Mouse (Mus musculus) retina, embryonic 14.5 days (tissue): Measurements from ENCODE around the gene Ralgps1.

ENCODE experiments used
- DNase-seq: peaks from one replicate; pipeline ENCODE4 v3.0.0-alpha.2; 2015; ENCODE audit warnings: low spot score

The Ralgps1 gene

GRCm38 (mm10) chr2:33279758-33280157 lies 91.5 kb downstream of the Ralgps1 start:
- no peak for DNase-seq

- no peak for DNase-seq
These were observed 96.4 kb downstream of the Ralgps1 start for GRCm38 (mm10) chr2:33274719-33275490.

- DNase-seq: no peak
These were observed 98.4 kb downstream of the Ralgps1 start for GRCm38 (mm10) chr2:33272665-33273439.

GRCm38 (mm10) chr2:33271511-33271910 lies 99.8 kb downstream of the Ralgps1 start:
- DNase-seq: no peak

GRCm38 (mm10) chr2:33270569-33270968 lies 100.7 kb downstream of the Ralgps1 start:
- DNase-seq: no peak

GRCm38 (mm10) chr2:33269132-33269493 lies 102.2 kb downstream of the Ralgps1 start:
- no peak for DNase-seq

- DNase-seq: no peak
These were observed 102.7 kb downstream of the Ralgps1 start for GRCm38 (mm10) chr2:33268384-33269131.

- no peak for DNase-seq
These were observed 104.2 kb downstream of the Ralgps1 start for GRCm38 (mm10) chr2:33267075-33267474.

GRCm38 (mm10) chr2:33265793-33266192 lies 105.5 kb downstream of the Ralgps1 start:
- no peak for DNase-seq

- no peak for DNase-seq
These were observed 109.8 kb downstream of the Ralgps1 start for GRCm38 (mm10) chr2:33261475-33261874.

- no peak for DNase-seq
These were observed 110.5 kb downstream of the Ralgps1 start for GRCm38 (mm10) chr2:33260772-33261171.

- no peak for DNase-seq
These were observed 114.3 kb downstream of the Ralgps1 start for GRCm38 (mm10) chr2:33256769-33257537.

- no peak for DNase-seq
These were observed 116.8 kb downstream of the Ralgps1 start for GRCm38 (mm10) chr2:33254318-33254985.

- DNase-seq: no peak
These were observed 117.6 kb downstream of the Ralgps1 start for GRCm38 (mm10) chr2:33253572-33254190.

GRCm38 (mm10) chr2:33252751-33253150 lies 118.5 kb downstream of the Ralgps1 start:
- DNase-seq: no peak

- no peak for DNase-seq
These were observed 121.2 kb downstream of the Ralgps1 start for GRCm38 (mm10) chr2:33249922-33250633.

GRCm38 (mm10) chr2:33248549-33248948 lies 122.7 kb downstream of the Ralgps1 start:
- DNase-seq: no peak

- DNase-seq: no peak
These were observed 124.4 kb downstream of the Ralgps1 start for GRCm38 (mm10) chr2:33246841-33247240.

GRCm38 (mm10) chr2:33245350-33245749 lies 125.9 kb downstream of the Ralgps1 start:
- DNase-seq: no peak

GRCm38 (mm10) chr2:33244880-33245279 lies 126.4 kb downstream of the Ralgps1 start:
- no peak for DNase-seq
